Mouse (Mus musculus) MEL (cell line): ENCODE data around the gene Slc25a24. TPM values are rescaled to one million over a fixed set of nuclear protein-coding genes. Genes with fewer than 3 reads are reported as not detected.

Source experiments
- DNase-seq: peaks from one replicate; pipeline ENCODE4 v3.0.0; 2011; ENCODE audit warnings: low read depth, low spot score
- H3K27ac ChIP-seq: 2 replicates; pipeline ENCODE4 v1.5.1; 2012; ENCODE audit warnings: low read depth, mild to moderate bottlenecking, control low read depth, low read length, moderate library complexity; ENCODE audit not compliant: control insufficient read depth
- H3K27me3 ChIP-seq, 2 experiments: fragments of 150-350 bp in 1 of 2; sonication (generic) in 1 of 2; 2 replicates each; pipeline ENCODE4 v1.6.1; 2012; ENCODE audit warnings: low read length in 2 of 2, mild to moderate bottlenecking in 2 of 2, improper control_type of control experiment in 1 of 2, moderate library complexity in 1 of 2; ENCODE audit not compliant: insufficient read depth in 2 of 2, control insufficient read depth in 1 of 2
- H3K36me3 ChIP-seq, 2 experiments: 2 replicates each; pipeline ENCODE4 v1.6.1; 2012 to 2014; ENCODE audit warnings: low read length in 2 of 2, improper control_type of control experiment in 1 of 2, inconsistent platforms in 1 of 2, mild to moderate bottlenecking in 1 of 2; ENCODE audit not compliant: insufficient read depth in 2 of 2, control insufficient read depth in 1 of 2
- H3K4me1 ChIP-seq, 2 experiments: fragments of 150-350 bp in 1 of 2; sonication (generic) in 1 of 2; 2 replicates each; pipeline ENCODE4 v1.6.1; 2012; ENCODE audit warnings: low read length in 2 of 2, improper control_type of control experiment in 1 of 2, mild to moderate bottlenecking in 1 of 2; ENCODE audit not compliant: insufficient read depth in 2 of 2, control insufficient read depth in 1 of 2
- H3K4me3 ChIP-seq, 2 experiments: fragments of 150-350 bp in 1 of 2; sonication (generic) in 1 of 2; 2 replicates each; pipeline ENCODE4 v1.5.1; 2012; ENCODE audit warnings: low read depth in 2 of 2, low read length in 2 of 2, mild to moderate bottlenecking in 2 of 2, moderate library complexity in 2 of 2, control low read depth in 1 of 2, improper control_type of control experiment in 1 of 2; ENCODE audit not compliant: control insufficient read depth in 1 of 2, insufficient read depth in 1 of 2
- H3K79me2 ChIP-seq: 2 replicates; pipeline ENCODE4 v1.6.1; 2012; ENCODE audit warnings: mild to moderate bottlenecking, low read length, moderate library complexity; ENCODE audit not compliant: control insufficient read depth, poor library complexity, insufficient read depth
- H3K9ac ChIP-seq: 2 replicates; pipeline ENCODE4 v1.6.1; 2012; ENCODE audit warnings: low read depth, mild to moderate bottlenecking, control low read depth, low read length, moderate library complexity; ENCODE audit not compliant: control insufficient read depth, poor library complexity, severe bottlenecking
- H3K9me3 ChIP-seq: fragments of 150-350 bp; sonication (generic); replicated peaks from 2 replicates; pipeline ENCODE4 v1.6.1; 2012; ENCODE audit warnings: mild to moderate bottlenecking, low read length, improper control_type of control experiment, moderate library complexity; ENCODE audit not compliant: insufficient read depth
- CTCF ChIP-seq, 3 experiments: IDR thresholded peaks in 2 of 3; conservative IDR thresholded peaks in 1 of 3; 2 replicates each; pipeline ENCODE4 v1.5.1; 2011 to 2012; ENCODE audit warnings: low read length in 3 of 3, low read depth in 2 of 3, mild to moderate bottlenecking in 2 of 3, improper control_type of control experiment in 1 of 3, inconsistent platforms in 1 of 3, mixed read lengths in 1 of 3, moderate library complexity in 1 of 3; ENCODE audit not compliant: control insufficient read depth in 1 of 3, insufficient read depth in 1 of 3, poor library complexity in 1 of 3, severe bottlenecking in 1 of 3
- ELF1 ChIP-seq: IDR thresholded peaks from 2 replicates; pipeline ENCODE4 v1.6.1; 2014; ENCODE audit warnings: low read depth, mild to moderate bottlenecking, inconsistent platforms, low read length, improper control_type of control experiment, moderate library complexity
- EP300 ChIP-seq, 2 experiments: IDR thresholded peaks; 2 replicates each; pipeline ENCODE4 v1.6.1; 2011; ENCODE audit warnings: improper control_type of control experiment in 2 of 2, low read length in 2 of 2, low read depth in 1 of 2, mild to moderate bottlenecking in 1 of 2
- ETS1 ChIP-seq: IDR thresholded peaks from 2 replicates; pipeline ENCODE4 v1.6.1; 2012; ENCODE audit warnings: low read depth, mild to moderate bottlenecking, inconsistent platforms, low read length, improper control_type of control experiment, moderate library complexity
- GATA1 ChIP-seq: IDR thresholded peaks from 2 replicates; pipeline ENCODE4 v1.6.1; 2011; ENCODE audit warnings: low read depth, low read length, improper control_type of control experiment
- MXI1 ChIP-seq: IDR thresholded peaks from 2 replicates; pipeline ENCODE4 v1.6.1; 2011; ENCODE audit warnings: mild to moderate bottlenecking, low read depth, low read length, improper control_type of control experiment
- NRF1 ChIP-seq: IDR thresholded peaks from 2 replicates; pipeline ENCODE4 v1.6.1; 2014; ENCODE audit warnings: low read depth, mild to moderate bottlenecking, inconsistent platforms, low read length, improper control_type of control experiment, moderate library complexity; ENCODE audit not compliant: poor library complexity, insufficient read depth, severe bottlenecking
- POLR2A ChIP-seq, 2 experiments: IDR thresholded peaks; 2 replicates each; pipeline ENCODE4 v1.6.1; 2011 to 2012; ENCODE audit warnings: low read length in 2 of 2, mild to moderate bottlenecking in 2 of 2, control low read depth in 1 of 2, improper control_type of control experiment in 1 of 2, low read depth in 1 of 2, moderate library complexity in 1 of 2; ENCODE audit not compliant: control insufficient read depth in 1 of 2, insufficient read depth in 1 of 2, poor library complexity in 1 of 2
- POLR2AphosphoS2 ChIP-seq: IDR thresholded peaks from 2 replicates; pipeline ENCODE4 v1.6.1; 2011; ENCODE audit warnings: low read length, improper control_type of control experiment
- POLR2AphosphoS5 ChIP-seq: IDR thresholded peaks from 2 replicates; pipeline ENCODE4 v1.6.1; 2012; ENCODE audit warnings: low read depth, borderline replicate concordance, mild to moderate bottlenecking, inconsistent platforms, low read length, moderate library complexity, mixed read lengths
- TAL1 ChIP-seq: IDR thresholded peaks from 2 replicates; pipeline ENCODE4 v1.6.1; 2012; ENCODE audit warnings: mild to moderate bottlenecking, inconsistent platforms, low read length, moderate library complexity, mixed read lengths
- TBP ChIP-seq: IDR thresholded peaks from 2 replicates; pipeline ENCODE4 v1.8.0; 2011; ENCODE audit warnings: low read depth, low read length, improper control_type of control experiment
- TCF12 ChIP-seq: IDR thresholded peaks from 2 replicates; pipeline ENCODE4 v1.6.1; 2014; ENCODE audit warnings: low read depth, mild to moderate bottlenecking, inconsistent platforms, low read length, improper control_type of control experiment, moderate library complexity
- UBTF ChIP-seq: IDR thresholded peaks from 2 replicates; pipeline ENCODE4 v1.6.1; 2012; ENCODE audit warnings: low read depth, mild to moderate bottlenecking, inconsistent platforms, low read length, improper control_type of control experiment, moderate library complexity, borderline replicate concordance; ENCODE audit not compliant: insufficient read depth
- USF1 ChIP-seq: IDR thresholded peaks from 2 replicates; pipeline ENCODE4 v1.6.1; 2014; ENCODE audit warnings: low read depth, mild to moderate bottlenecking, inconsistent platforms, low read length, improper control_type of control experiment, moderate library complexity
- ZKSCAN1 ChIP-seq: IDR thresholded peaks from 2 replicates; pipeline ENCODE4 v1.6.1; 2012; ENCODE audit warnings: low read depth, mild to moderate bottlenecking, inconsistent platforms, low read length, improper control_type of control experiment, moderate library complexity
- ZMIZ1 ChIP-seq: IDR thresholded peaks from 2 replicates; pipeline ENCODE4 v1.6.1; 2012; ENCODE audit warnings: low read depth, mild to moderate bottlenecking, inconsistent platforms, low read length, improper control_type of control experiment, moderate library complexity
- polyA plus RNA-seq, 2 experiments: library from polyadenylated mRNA; stranded (reverse) in 1 of 2; unstranded in 1 of 2; fragments of >175 nt in 1 of 2; fragments of >200 nt in 1 of 2; gene quantifications; 2 replicates each; pipeline versions ENCODE4 v1.2.1 to v1.2.4; 2012; ENCODE audit warnings: low replicate concordance in 2 of 2, low read depth in 1 of 2; ENCODE audit not compliant: insufficient read length in 2 of 2, insufficient read depth in 1 of 2, missing spikeins in 1 of 2
- total RNA-seq: library from RNA; depleted of rRNA; stranded (reverse); fragments of 300-350 nt; gene quantifications from 2 replicates; pipeline ENCODE4 v1.2.3, GENCODE M21; 2012

The Slc25a24 gene
- total and polyA plus RNA-seq, 3 experiments, result 5.6 to 14.3 TPM; not detected in 1

DNA sequence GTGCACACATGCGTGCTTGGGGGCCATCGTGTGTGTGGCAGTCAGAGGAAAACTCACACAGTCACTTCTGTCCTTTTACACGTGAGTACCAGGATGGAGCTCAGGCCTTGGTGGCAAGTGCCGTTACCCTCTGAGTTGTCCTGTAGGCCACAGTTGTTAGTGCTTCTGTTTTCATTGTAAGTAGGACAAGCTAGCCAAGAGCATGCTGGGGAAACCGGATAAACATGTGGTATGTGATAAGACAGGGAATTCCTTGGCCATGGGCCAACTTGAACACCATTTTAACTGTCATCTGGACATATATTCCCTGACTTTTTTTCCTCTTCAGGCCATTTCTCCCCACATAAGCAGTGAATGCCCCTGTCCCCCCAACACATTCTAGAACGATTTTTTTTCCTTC lies 2.6 kb downstream of the Slc25a24 start:
- no peaks in the 10 kb centered on the region for H3K9me3 ChIP-seq
- no peak overlapping the region for H3K4me3 ChIP-seq
- H3K27ac ChIP-seq, result no peak overlapping the region
- no peak overlapping the region for H3K9ac ChIP-seq
- peaks cover 3% of the 10 kb centered on the region; the same call in 1 of the 2 replicates for H3K79me2 ChIP-seq
- no peaks in the 10 kb centered on the region for H3K27me3 ChIP-seq
- peaks cover 0 to 31% of the 10 kb centered on the region in 2 experiments; a peak in 3 of 4 replicates for H3K4me1 ChIP-seq
- TF ChIP-seq TAL1 (peak; percentile 76), POLR2AphosphoS5 (no peak), GATA1 (peak; percentile 39; the same call in 1 of the 2 replicates), ETS1 (peak; percentile 49), MXI1 (peak; percentile 20; the same call in 1 of the 2 replicates), TCF12 (peak; percentile 54; the same call in 1 of the 2 replicates), TBP (no peak), UBTF (no peak), EP300 (IDR thresholded peaks at IDR 0.05; ENCODE audit: low read depth in 1 of 2, low read length in 2 of 2) (peak; percentile 39 to 65; a peak in 3 of 4 replicates)
- DNase-seq, result peak; percentile 41
- H3K36me3 ChIP-seq, result peaks cover 0 to 15% of the 10 kb centered on the region in 2 experiments; a peak in 2 of 4 replicates

- no peak overlapping the region for H3K4me3 ChIP-seq
- peaks cover 0 to 11% of the 10 kb centered on the region in 2 experiments; a peak in 2 of 4 replicates for H3K36me3 ChIP-seq
- H3K27ac ChIP-seq, result peak overlapping the region; percentile 18; the same call in 1 of the 2 replicates
- TF ChIP-seq EP300 (IDR thresholded peaks at IDR 0.05; ENCODE audit: low read depth in 1 of 2, low read length in 2 of 2) (peak in 1 of 2 experiments; percentile 7; a peak in 1 of 4 replicates), POLR2AphosphoS2 (no peak)
- no peaks in the 10 kb centered on the region for H3K79me2 ChIP-seq
- H3K9me3 ChIP-seq, result no peaks in the 10 kb centered on the region
- H3K27me3 ChIP-seq, result no peaks in the 10 kb centered on the region
- H3K4me1 ChIP-seq, result peaks cover 0 to 20% of the 10 kb centered on the region in 2 experiments; a peak in 1 of 4 replicates
- DNase-seq, result peak; percentile 51
- H3K9ac ChIP-seq, result no peak overlapping the region
Measured at GRCm38 (mm10) chr3:109129768-109130167, 6.8 kb downstream of the Slc25a24 start.

- peaks cover 0 to 12% of the 10 kb centered on the region in 2 experiments; a peak in 1 of 4 replicates for H3K4me1 ChIP-seq
- no peaks in the 10 kb centered on the region for H3K79me2 ChIP-seq
- TF ChIP-seq CTCF (IDR thresholded peaks at IDR 0.05 in 2 of 3, conservative IDR thresholded peaks at IDR 0.05 in 1 of 3; ENCODE audit: control insufficient read depth in 1 of 3, insufficient read depth in 1 of 3, low read depth in 2 of 3, low read length in 3 of 3, poor library complexity in 1 of 3, severe bottlenecking in 1 of 3) (no peak), TCF12 (no peak), USF1 (no peak), ZKSCAN1 (no peak), ELF1 (no peak), ZMIZ1 (no peak), NRF1 (no peak), POLR2A (IDR thresholded peaks at IDR 0.05; ENCODE audit: control insufficient read depth in 1 of 2, insufficient read depth in 1 of 2, low read depth in 1 of 2, low read length in 2 of 2, poor library complexity in 1 of 2) (no peak)
- H3K27me3 ChIP-seq, result no peaks in the 10 kb centered on the region
- no peaks in the 10 kb centered on the region for H3K9me3 ChIP-seq
- no peak overlapping the region for H3K27ac ChIP-seq
- peaks cover 0 to 3% of the 10 kb centered on the region in 2 experiments; a peak in 2 of 4 replicates for H3K36me3 ChIP-seq
- no peak overlapping the region for H3K9ac ChIP-seq
- DNase-seq, result no peak
- H3K4me3 ChIP-seq, result no peak overlapping the region
Measured at GRCm38 (mm10) chr3:109132966-109133365, 10.0 kb downstream of the Slc25a24 start.
